Mouse (Mus musculus) hematopoietic stem cell, adult 5-6 weeks (primary cell): ENCODE data around the gene Arhgap23. TPM values are rescaled to one million over a fixed set of nuclear protein-coding genes. Genes with fewer than 3 reads are reported as not detected.

Source experiments
- ATAC-seq, 2 experiments: fragments of 125-278 bp in 1 of 2; replicated peaks in 1 of 2; 2 replicates each; pipeline ENCODE4 v1.8.0; 2016 to 2017; ENCODE audit warnings: inconsistent platforms in 2 of 2, mild to moderate bottlenecking in 2 of 2, moderate number of reproducible peaks in 2 of 2, low read depth in 1 of 2, moderate TSS enrichment in 1 of 2; ENCODE audit not compliant: low FRiP score in 2 of 2, poor library complexity in 2 of 2, severe bottlenecking in 2 of 2, insufficient read depth in 1 of 2, low TSS enrichment in 1 of 2
- total RNA-seq: library from RNA; stranded (forward); fragments of 172-1452, 232-1000 nt; gene quantifications from 2 replicates; pipeline ENCODE4 v1.2.3, GENCODE M21; 2017

Gene Arhgap23
- total RNA-seq, 1 experiment from 2014 or later: 11.4 TPM

- no peak for ATAC-seq
Measured at GRCm38 (mm10) chr11:97402746-97403145, 12.6 kb upstream of the Arhgap23 start.

GRCm38 (mm10) chr11:97403614-97404183, 11.6 kb upstream of the Arhgap23 start:
- ATAC-seq: no peak

- ATAC-seq: no peak; a peak in 1 of 4 replicates
Measured at GRCm38 (mm10) chr11:97404184-97404760, 11.1 kb upstream of the Arhgap23 start.

DNA sequence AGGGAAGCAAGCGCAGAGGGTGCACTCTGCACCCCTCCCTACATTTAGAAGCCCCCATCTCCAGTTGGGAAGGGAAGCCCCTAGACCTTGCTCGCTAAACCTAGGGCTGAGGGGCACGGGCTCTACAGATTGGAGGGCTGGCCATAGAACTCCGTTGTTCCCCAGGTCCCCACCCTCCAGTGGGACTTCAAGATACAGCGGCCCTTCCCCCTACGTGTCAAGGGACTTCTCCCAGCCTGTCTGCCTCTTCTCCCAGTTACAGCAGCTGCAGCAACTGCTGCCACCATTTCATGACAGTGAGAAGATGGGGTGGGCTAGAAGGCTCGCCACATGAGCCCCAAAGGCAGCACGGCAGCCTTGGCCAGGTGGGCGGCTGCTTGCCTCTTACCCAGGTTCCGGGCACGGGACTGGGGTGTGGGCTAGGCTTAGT, 10.6 kb upstream of the Arhgap23 start:
- ATAC-seq: no peak

- no peak for ATAC-seq
Measured at GRCm38 (mm10) chr11:97406094-97406951, 9.0 kb upstream of the Arhgap23 start.

- no peak for ATAC-seq
Measured at GRCm38 (mm10) chr11:97407456-97407855, 7.9 kb upstream of the Arhgap23 start.

- peak; percentile 27 to 47; a peak in 2 of 4 replicates for ATAC-seq
Measured at GRCm38 (mm10) chr11:97408171-97408570, 7.2 kb upstream of the Arhgap23 start.

GRCm38 (mm10) chr11:97410958-97411357, 4.4 kb upstream of the Arhgap23 start:
- ATAC-seq: no peak

DNA sequence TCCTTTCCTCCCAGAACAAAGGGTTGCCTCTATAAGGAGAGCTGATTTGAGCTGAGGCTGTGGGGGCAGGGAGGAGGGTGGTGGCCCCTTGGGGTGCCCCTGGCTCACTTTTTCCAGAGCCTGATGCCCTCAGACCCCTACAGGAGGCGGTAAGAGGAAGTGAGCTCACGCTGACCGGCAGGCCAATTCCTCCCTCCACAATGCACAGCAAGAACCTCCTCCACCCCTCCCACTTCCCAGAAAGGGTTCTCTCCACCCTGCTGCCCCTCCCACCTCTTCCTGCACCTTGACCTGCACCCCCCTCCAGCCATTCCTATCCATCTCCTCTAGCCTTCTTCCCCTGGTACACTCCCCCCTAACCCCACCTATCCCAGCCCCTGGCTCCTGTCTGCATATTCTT, 3.2 kb upstream of the Arhgap23 start:
- ATAC-seq: peak; percentile 38 to 68; a peak in 3 of 4 replicates

GRCm38 (mm10) chr11:97412808-97413347, 2.5 kb upstream of the Arhgap23 start:
- ATAC-seq: peak; percentile 24 to 43; a peak in 3 of 4 replicates

DNA sequence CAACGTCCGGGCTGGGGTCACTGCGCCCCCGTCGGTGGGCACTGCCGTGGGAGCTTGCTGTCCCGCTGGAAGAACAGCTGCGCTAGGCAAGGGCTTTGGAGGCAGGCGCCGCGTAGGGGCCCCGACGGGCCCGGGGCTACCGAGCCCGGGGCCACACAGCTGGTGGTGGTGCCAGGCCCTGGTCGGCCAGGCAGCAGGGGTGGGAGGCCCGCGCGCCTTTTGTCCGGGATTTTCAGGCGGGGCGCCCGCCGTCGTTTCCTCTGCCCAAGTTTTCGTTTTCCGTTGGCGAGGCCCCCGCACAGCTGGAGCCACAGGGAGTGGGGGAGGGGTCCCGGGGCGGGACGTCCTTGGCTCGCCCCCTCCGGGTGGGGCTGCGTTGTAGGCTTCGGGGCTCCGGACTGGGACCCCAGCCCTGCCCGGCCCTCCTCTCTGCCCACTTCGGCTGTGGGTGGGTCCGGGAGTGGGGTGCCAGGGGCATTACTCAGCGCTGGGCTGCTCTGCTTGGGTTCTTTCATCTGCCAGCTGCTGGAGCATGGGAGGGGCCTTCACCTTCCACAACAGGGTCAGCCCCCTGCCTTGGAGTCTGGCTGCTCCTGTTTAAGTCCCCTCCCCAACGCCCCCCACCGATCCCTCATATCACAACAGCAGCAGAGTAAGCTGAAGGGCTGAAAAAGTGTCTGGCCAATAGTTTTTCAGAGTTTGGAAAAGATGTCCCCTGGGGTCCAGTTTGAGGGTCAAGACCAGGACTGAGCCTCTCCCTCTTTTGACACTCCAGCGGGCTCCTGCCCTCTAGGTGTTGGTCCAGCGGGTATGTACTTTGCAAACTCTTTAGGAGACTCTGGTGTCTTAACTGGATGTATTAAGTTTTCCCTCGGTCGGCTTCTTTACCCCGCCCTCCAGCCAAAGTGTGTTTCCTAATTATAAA, 641 bp downstream of the Arhgap23 start:
- no peak for ATAC-seq

DNA sequence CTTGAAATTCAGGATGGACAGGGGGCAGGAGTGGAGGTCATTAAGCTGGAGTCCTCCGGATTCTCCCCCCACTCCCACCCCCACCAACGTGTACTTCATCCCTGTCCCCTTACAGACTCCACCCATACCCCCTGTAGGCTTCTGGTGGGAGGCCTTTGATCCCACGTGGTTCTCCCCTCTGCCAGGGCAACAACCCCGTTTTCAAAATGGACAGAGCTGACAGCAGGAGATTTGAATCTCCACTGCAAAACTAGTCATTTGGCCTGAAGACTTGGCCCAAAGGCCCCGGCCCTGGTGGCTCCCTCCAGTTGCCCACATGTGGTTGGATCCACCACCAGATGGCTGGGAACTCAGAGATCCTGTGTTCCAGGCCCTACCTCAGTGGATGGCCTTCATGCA, 1.3 kb downstream of the Arhgap23 start:
- no peak for ATAC-seq

DNA sequence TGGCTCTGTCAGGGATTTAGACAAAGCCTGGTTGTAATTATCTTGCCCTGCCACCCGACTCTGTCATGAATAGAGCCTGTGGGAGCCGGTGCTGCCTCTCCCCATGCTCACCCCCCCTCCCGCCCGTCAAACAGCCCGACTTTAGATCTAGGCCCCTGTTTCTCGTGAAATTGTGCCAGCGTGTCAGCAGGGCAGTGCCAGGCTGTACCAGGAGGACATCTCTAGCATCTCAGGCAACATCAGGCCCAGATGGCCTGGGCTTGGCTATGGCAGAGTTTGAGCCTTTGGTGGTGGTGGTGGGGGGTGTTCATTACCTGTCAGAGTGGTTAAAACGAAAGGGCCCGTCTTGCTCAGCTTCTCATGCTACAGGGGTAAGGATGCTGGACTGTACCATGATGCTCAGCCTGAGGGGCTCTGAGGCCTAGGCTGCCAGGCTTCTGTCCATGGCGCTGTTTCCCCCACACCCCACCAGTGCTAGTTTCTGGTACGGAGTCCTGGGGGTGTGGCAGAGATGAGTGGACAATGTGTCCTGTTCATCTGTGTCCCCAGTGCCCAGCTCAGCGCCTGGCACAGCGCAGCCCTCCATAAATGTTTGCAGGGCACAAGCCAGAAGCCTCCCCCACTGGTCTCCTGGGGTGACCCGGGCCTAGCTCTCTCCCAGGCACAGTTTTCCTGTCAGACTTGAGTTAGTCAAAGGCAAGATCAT, 3.7 kb downstream of the Arhgap23 start:
- ATAC-seq: no peak

DNA sequence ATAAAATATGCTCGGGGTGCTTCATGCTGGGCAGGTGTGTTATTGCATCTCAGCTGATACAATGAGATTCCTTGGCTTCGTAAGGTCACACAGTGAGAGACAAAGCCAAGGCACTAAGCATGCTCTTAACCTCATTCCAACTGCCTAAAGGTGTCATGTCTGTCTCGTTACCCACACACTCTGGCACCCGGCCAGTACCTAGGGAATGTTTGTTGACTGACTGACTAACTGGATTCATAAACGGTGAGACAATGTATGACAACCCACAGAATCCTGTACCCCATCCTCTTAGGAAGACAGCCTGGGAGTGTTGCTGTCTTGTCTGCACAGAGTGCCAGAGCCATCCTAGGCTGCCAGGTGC, 4.2 kb downstream of the Arhgap23 start:
- no peak for ATAC-seq

- ATAC-seq: no peak
Measured at GRCm38 (mm10) chr11:97422507-97422906, 7.2 kb downstream of the Arhgap23 start.

GRCm38 (mm10) chr11:97424092-97424692, 8.9 kb downstream of the Arhgap23 start:
- ATAC-seq: 0 out of 4 replicates have a peak, but pooled peaks of 1 of the 2 experiments have one; percentile 4
